In the genomic region with DNA sequence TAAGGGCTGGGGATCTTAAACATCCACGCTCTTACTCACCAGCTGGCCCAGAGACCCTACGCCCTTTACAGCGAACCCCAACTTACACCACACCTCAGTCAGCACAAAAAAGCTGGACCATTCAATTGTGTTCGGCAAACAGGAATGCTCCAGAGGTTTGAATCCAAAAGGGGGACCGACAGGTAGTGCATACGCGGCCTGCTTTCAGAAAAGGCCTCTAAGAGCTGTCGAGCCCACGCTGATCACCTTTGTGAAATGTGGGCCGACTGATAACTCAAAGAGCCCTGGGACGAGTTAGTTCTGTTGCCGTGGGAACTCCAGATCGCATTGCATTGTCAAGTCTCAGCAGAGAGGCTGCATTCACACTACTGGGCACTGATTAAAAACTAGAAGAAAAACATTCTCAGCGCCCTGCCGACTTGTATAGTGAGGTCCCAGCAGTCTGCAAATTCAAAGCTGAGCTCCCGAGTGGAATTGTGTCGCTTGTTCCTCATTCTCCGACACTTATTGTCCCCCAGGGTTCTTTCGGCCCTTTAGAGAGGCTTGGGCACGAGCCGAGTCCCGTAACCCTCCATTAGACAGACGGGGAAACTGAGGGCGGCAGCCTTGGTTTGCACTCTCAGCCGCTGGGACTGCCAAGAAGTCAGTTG, we compare ENCODE assay signal across 8 mouse cellular contexts. TPM values are rescaled to one million over a fixed set of nuclear protein-coding genes. Genes with fewer than 3 reads are reported as not detected.
DNase-seq lines count a peak whose midpoint lies in the region; ATAC-seq and TF ChIP-seq lines count a peak whose summit lies in the region.

No protein-coding gene starts in this region.

- peak overlapping the region; percentile 81 for H3K4me2 ChIP-seq in lung, embryonic 14.5 days
- H3K4me2 ChIP-seq in embryonic facial prominence, embryonic 12.5 days (replicated peaks), result peak overlapping the region; percentile 73
- peak overlapping the region; percentile 70 for H3K4me2 ChIP-seq in neural tube, embryonic 14.5 days (ENCODE audit: low read depth, low read length)

- 17% methylated on average over 25 of the region's 25 CpGs for WGBS in lung, embryonic 14.5 days
- WGBS in embryonic facial prominence, embryonic 12.5 days, result 26% methylated on average over 25 of the region's 25 CpGs
- 31% methylated on average over 25 of the region's 25 CpGs for WGBS in limb, embryonic 10.5 days
- WGBS in neural tube, embryonic 14.5 days, result 22% methylated on average over 25 of the region's 25 CpGs

- TF ChIP-seq CTCF in lung, embryonic 14.5 days (IDR thresholded peaks at IDR 0.05; ENCODE audit: low read depth), result no peak

- no peak for DNase-seq in lung, embryonic 14.5 days
- DNase-seq in lung, adult 18-20 months, result no peak
- no peak for DNase-seq in limb, embryonic 10.5 days (ENCODE audit: low spot score)
- DNase-seq in spleen, postnatal 4 days (ENCODE audit: low spot score in 2 of 2), result no peak
- no peak for DNase-seq in yolk sac, embryonic 10.5 days (ENCODE audit: low spot score)
- no peak for DNase-seq in lung, postnatal 4 days

- H3K9ac ChIP-seq in lung, embryonic 14.5 days, result peak overlapping the region; percentile 83
- H3K9ac ChIP-seq in embryonic facial prominence, embryonic 12.5 days, result peak overlapping the region; percentile 70
- peak overlapping the region; percentile 78 for H3K9ac ChIP-seq in neural tube, embryonic 14.5 days (replicated peaks; ENCODE audit: low read depth, low read length)

- ATAC-seq in lung, embryonic 14.5 days (ENCODE audit: insufficient read depth), result 0 out of 2 replicates have a peak, but pooled peaks have one; percentile 1
- ATAC-seq in embryonic facial prominence, embryonic 12.5 days (ENCODE audit: insufficient number of reproducible peaks, insufficient read depth, low FRiP score, low TSS enrichment), result no peak
- ATAC-seq in neural tube, embryonic 14.5 days (ENCODE audit: low read depth), result no peak

- no peaks in the 10 kb centered on the region for H3K27me3 ChIP-seq in lung, embryonic 14.5 days (ENCODE audit: insufficient read depth, low read length)
- H3K27me3 ChIP-seq in embryonic facial prominence, embryonic 12.5 days, result no peaks in the 10 kb centered on the region
- peaks cover 5% of the 10 kb centered on the region; the same call in 1 of the 2 replicates for H3K27me3 ChIP-seq in limb, embryonic 10.5 days (ENCODE audit: low read depth, poor library complexity, severe bottlenecking)
- no peaks in the 10 kb centered on the region for H3K27me3 ChIP-seq in neural tube, embryonic 14.5 days (ENCODE audit: control insufficient read depth, insufficient read depth, low read length)

- H3K4me3 ChIP-seq in lung, embryonic 14.5 days (ENCODE audit: low read depth, low read length), result peak overlapping the region; percentile 73
- peak overlapping the region; percentile 69 for H3K4me3 ChIP-seq in embryonic facial prominence, embryonic 12.5 days
- peak overlapping the region; percentile 86 for H3K4me3 ChIP-seq in limb, embryonic 10.5 days
- peak overlapping the region; percentile 65 for H3K4me3 ChIP-seq in neural tube, embryonic 14.5 days (ENCODE audit: low read depth, low read length)

- H3K9me3 ChIP-seq in lung, embryonic 14.5 days (ENCODE audit: low read depth, low read length), result no peaks in the 10 kb centered on the region
- no peaks in the 10 kb centered on the region for H3K9me3 ChIP-seq in embryonic facial prominence, embryonic 12.5 days
- no peaks in the 10 kb centered on the region for H3K9me3 ChIP-seq in limb, embryonic 10.5 days (replicated peaks)
- H3K9me3 ChIP-seq in neural tube, embryonic 14.5 days (ENCODE audit: control insufficient read depth, low read length), result no peaks in the 10 kb centered on the region

- peak overlapping the region; percentile 94 for H3K27ac ChIP-seq in lung, embryonic 14.5 days (ENCODE audit: low read depth)
- H3K27ac ChIP-seq in embryonic facial prominence, embryonic 12.5 days, result peak overlapping the region; percentile 95
- H3K27ac ChIP-seq in limb, embryonic 10.5 days, result peak overlapping the region; percentile 95
- H3K27ac ChIP-seq in neural tube, embryonic 14.5 days (ENCODE audit: low read depth, low read length), result peak overlapping the region; percentile 87

- H3K36me3 ChIP-seq in lung, embryonic 14.5 days (ENCODE audit: insufficient read depth), result peaks cover 38% of the 10 kb centered on the region
- peaks cover 42% of the 10 kb centered on the region for H3K36me3 ChIP-seq in embryonic facial prominence, embryonic 12.5 days
- H3K36me3 ChIP-seq in limb, embryonic 10.5 days, result peaks cover 46% of the 10 kb centered on the region
- peaks cover 16% of the 10 kb centered on the region; the same call in 1 of the 2 replicates for H3K36me3 ChIP-seq in neural tube, embryonic 14.5 days (ENCODE audit: control insufficient read depth, insufficient read depth, low read length)

- peaks cover 7% of the 10 kb centered on the region; the same call in 1 of the 2 replicates for H3K4me1 ChIP-seq in lung, embryonic 14.5 days (ENCODE audit: insufficient read depth)
- H3K4me1 ChIP-seq in embryonic facial prominence, embryonic 12.5 days, result peaks cover 31% of the 10 kb centered on the region
- H3K4me1 ChIP-seq in limb, embryonic 10.5 days, result peaks cover 61% of the 10 kb centered on the region
- peaks cover 31% of the 10 kb centered on the region for H3K4me1 ChIP-seq in neural tube, embryonic 14.5 days (ENCODE audit: control insufficient read depth, insufficient read depth, low read length)

RNA-seq across cellular contexts. Expression of a gene that starts 36.5 kb away (rescaled TPM):
- polyA plus RNA-seq in lung, embryonic 14.5 days (2014; fragmentation: Nextera tagmentation; extraction: Ambion mirVana), result 0.18 and 0.43 TPM in 2 replicates
- polyA plus RNA-seq in embryonic facial prominence, embryonic 12.5 days (2016; fragmentation: Nextera tagmentation; extraction: Ambion mirVana), result 0.64 and 1.3 TPM in 2 replicates
- polyA plus RNA-seq in limb, embryonic 10.5 days (2016; fragmentation: Nextera tagmentation; extraction: Ambion mirVana), result 0.09 and 0.25 TPM in 2 replicates
- 0.46 and 0.86 TPM in 2 replicates for polyA plus RNA-seq in neural tube, embryonic 14.5 days (2014; fragmentation: Nextera tagmentation; extraction: Ambion mirVana)

RNA-seq across cellular contexts. Expression of a gene that starts 36.7 kb away (rescaled TPM):
- polyA plus RNA-seq in lung, embryonic 14.5 days (2014; fragmentation: Nextera tagmentation; extraction: Ambion mirVana), result 10.7 and 12.4 TPM in 2 replicates
- polyA plus RNA-seq in embryonic facial prominence, embryonic 12.5 days (2016; fragmentation: Nextera tagmentation; extraction: Ambion mirVana), result 11.3 and 11.8 TPM in 2 replicates
- polyA plus RNA-seq in limb, embryonic 10.5 days (2016; fragmentation: Nextera tagmentation; extraction: Ambion mirVana), result 6.2 and 9.2 TPM in 2 replicates
- polyA plus RNA-seq in neural tube, embryonic 14.5 days (2014; fragmentation: Nextera tagmentation; extraction: Ambion mirVana), result 6.4 and 7.3 TPM in 2 replicates
